Mouse (Mus musculus): ENCODE results near the gene Mast3.

DNA sequence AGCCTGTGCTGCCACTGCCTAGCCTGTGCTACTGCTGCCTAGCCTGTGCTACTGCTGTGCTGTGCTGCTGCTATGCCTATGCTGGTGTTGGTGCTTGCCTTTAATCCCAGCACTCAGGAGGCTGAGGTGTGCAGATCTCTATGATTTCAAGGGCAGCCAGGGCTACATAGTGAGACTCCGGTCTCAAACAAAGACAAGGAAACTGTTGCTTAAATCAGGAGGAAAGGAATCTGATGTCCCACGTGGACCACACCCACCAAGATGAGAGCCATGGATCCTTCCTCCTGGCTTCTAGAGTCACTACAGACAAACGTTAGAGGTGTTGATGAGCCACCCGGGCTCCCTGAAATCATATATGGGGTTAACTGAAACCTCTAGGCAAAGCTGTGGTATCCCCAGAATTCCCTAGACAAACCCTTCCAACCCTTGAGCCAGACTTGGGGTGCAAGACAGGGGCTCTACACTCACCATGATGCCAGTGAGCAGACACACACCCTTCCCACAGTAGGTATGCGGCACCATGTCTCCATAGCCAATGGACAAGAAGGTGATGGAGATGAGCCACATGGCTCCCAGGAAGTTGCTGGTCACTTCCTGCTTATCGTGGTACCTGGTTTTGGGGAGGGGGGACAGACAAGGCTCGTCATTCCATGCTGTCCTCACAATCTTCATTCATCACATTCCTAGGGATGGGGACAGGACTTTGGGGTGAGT lies 45.4 kb upstream of the Mast3 start:
- TF ChIP-seq POLR2A (IDR thresholded peaks at IDR 0.05; ENCODE audit: extremely low read depth, insufficient read depth, low read length) (no peak), CTCF (IDR thresholded peaks at IDR 0.05; ENCODE audit: extremely low read depth, insufficient read depth, low read length) (no peak)

Data from cortical plate, adult 2 months (tissue).